Mouse (Mus musculus) CD4-positive, CD25-positive, alpha-beta regulatory T cell, adult 4 months (primary cell): ENCODE results near the gene Usp45. TPM values are rescaled to one million over a fixed set of nuclear protein-coding genes. Genes with fewer than 3 reads are reported as not detected.

ENCODE experiments used
- ATAC-seq: one replicate; pipeline ENCODE4 v1.8.0; 2017
- polyA plus RNA-seq, 2 experiments: library from polyadenylated mRNA; unstranded; fragments of 100-300 nt; shearing (Covaris generic); gene quantifications; one replicate each; pipeline ENCODE4 v1.2.1; 2017

The Usp45 gene
- polyA plus RNA-seq, 2 experiments from 2014 or later, result 15.8 to 19.4 TPM

DNA sequence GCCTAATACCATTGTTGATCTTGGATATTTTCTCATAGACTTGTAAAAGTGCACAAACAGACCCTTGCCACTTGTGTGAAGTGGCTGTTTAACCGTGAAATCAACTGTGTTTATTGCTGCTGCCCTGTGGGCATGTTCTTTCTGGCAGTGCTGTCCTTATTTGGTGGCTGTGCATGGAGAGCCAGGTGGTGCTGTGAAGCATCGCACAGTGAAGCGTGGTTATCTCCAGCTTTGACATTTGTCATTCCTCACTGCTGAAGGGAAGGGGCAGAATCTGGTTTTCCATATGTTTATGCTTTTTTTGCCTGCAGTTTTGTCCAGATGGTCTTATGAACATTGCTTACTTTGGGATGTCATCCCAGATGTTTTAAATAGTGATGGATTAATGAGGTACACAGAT lies 26.7 kb downstream of the Usp45 start:
- no peak for ATAC-seq

DNA sequence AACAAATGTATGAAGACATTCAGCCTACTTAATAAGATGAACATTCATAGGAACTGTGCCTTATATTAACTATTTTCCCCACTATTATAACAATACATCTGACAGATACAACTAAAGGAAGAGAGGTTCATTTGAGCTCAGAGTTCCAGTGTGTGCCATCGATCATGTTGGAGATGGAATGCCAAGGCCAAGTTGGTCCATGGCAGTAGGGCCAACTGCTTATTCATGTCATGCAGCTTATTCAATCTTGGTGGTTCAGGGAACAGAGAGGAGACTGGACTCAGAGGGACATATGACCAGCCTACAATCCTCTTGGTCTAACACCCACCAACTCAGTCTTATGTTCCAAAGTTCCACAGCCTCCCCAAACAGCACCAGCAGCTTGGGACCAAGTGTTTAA lies 34.1 kb downstream of the Usp45 start:
- no peak for ATAC-seq

DNA sequence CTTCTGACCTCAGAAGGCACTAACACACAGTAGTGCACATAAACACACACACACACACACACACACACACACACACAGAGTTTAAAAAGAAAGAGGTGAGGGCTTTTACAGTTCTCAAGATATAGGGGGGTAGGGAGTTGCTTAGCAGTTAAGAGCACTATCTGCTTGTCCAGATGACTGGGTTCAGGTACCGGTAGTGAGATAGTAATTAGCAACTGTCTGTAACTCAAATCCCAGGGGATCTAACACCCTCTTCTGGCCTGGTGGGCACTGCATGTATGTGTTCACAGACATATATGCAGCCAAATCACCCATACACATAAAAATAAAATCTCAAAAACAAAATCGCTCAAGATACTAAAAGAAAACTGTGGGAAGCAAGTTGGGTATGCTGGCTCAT lies 34.7 kb downstream of the Usp45 start:
- no peak for ATAC-seq

DNA sequence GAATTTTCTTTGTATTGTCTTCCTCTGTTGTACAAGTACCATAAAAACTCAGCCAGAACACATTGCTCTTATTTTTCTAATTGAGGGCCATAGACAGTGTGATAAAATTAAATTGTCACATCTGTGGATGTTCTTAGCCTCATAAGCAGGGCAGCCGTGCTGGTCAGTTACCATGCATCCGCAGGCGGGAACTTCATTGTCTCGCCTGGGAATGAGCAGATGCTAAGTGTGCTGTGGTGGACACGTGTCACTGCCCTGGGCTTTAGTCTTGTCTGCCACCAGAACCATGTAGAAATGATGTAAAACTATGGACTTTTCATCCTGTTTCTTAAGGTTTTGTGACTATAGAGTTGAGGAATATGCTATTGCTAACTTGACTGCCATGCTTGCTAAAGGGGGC lies 40.2 kb downstream of the Usp45 start:
- ATAC-seq, result no peak

DNA sequence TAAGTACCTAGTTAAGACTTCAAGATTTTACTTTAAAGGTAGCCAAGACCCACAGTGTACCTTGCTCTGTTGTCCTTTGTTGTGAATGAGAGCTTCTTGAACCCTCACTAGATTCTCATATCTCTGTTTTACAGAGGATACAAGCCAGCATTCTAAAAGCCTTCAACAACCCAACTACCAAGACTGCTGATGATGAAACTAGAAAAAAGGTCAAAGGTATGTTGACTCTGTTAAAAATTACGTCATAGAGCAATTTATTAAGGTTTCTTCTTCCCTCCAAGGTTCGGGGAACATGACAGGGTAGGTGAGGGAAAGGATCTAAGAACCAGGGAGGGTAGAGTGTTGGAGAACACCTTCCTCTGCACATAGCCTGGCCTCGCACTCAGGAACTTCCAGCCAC lies 43.7 kb downstream of the Usp45 start:
- no peak for ATAC-seq

DNA sequence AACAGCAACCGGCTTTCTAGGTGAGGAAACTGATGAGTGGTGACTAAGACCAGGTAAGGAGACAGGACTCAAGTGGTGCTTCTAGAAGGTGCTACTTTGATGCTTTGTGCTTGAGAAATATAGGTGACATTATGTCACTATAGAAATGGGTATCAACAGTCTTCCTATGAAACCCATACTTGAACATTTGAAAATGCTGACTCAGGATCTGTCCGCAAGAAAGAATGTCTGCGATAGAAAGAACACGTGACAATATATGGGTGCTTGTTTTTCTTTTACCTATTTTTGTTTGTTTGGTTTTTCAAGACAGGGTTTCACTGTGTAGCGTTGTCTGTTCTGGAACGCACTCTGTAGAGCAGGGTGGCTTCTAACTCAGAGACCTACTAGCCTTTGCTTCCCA lies 45.7 kb downstream of the Usp45 start:
- no peak for ATAC-seq

DNA sequence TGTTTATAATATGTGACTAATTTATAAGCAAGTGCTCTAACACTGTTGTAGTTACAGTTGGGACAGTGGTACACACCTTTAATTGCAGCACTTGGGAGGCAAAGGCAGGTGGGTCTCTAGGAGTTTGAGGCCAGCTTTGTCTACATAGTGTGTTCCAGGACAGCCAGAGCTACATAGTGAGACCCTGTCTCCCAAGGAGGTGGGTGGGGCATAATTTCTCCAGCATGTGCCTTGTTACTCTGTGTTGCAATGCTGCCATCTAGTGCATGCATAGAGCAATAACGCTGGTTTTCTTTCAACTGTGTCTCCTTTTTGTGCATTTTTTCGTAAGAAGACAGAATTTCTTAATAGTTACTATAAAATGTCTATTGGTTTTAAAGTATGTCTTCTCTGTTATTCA lies 47.1 kb downstream of the Usp45 start:
- peak; percentile 86 for ATAC-seq

DNA sequence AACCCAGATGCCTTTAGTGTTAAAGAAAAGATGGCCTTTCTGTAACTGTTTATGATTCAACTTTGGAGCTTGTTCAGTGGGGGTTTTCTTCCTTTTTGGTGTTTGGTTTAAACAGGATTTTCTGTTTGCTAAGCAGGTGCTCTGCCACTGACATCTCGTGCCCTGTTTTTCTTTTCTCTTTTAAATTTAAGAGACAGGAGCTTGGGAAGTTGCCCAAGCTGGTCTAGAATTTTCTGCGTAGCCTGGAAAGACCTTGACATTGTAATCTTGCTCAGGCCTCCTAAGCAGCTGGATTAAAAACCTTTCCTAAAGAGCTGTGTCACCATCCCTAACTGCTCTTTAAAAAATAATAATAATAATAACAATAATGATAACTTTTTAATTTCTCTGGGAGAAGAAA lies 59.7 kb downstream of the Usp45 start:
- no peak for ATAC-seq

DNA sequence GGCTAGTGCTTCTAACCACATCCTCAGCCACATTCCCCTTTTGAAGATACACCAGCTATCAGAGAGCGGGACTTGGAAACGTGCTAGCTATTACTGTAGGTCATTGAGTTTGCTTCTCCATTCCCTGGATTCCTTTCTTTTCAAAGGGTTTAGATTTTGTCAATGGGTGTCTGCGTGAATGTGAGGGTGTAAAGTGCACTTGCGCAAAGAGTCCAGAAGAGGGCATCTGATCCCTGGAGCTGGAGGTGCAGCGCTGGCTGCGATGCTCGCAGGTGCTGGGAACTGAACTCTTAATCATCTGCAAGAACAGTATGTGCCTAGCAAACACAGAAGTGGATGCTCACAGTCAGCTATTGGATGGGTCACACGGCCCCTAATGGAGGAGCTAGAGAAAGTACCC lies 65.9 kb downstream of the Usp45 start:
- ATAC-seq, result no peak

DNA sequence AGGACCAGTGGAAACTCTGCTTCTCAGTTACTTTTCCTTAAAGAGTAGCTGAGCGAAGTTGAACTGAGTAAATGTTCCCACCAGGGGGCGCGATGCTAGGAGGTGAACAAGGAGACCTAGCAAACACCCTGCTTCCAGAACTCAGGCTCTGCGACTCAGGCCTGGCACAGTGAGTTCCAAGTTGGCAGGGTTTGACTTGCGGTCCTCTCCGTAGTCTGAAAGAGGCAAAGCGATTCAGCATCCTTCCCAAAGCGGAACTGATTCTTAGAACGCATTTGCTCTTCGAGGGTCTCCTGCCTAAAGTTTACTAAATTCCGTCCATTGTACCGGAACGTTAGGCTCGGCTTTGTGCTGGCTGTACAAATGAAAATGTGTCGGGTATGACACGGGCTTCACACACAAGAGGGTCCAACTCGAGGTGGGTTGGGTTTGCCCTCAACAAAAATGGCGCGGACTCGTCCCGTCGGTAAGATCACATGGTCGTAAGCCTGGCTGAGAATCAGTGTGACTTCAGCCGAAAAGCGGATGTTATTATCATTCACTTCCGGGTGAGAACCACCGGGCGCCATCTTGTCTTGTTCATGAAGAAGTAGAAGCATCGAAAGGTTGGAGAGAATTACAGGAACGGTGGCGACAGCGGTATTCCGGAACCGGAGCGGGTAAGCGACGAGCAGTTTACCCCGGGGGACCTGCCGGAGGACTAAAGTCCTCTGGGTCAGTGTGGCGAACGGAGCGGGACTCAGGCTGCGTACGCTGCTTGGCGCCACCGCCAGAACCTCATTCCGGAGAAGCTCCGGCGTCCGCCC lies 80.7 kb downstream of the Usp45 start, which contains the start of gene Pnisr:
Gene Pnisr, plus strand, starts transcription at position 103 of the 806 bp plus-strand sequence.
- peak; percentile 91 for ATAC-seq

DNA sequence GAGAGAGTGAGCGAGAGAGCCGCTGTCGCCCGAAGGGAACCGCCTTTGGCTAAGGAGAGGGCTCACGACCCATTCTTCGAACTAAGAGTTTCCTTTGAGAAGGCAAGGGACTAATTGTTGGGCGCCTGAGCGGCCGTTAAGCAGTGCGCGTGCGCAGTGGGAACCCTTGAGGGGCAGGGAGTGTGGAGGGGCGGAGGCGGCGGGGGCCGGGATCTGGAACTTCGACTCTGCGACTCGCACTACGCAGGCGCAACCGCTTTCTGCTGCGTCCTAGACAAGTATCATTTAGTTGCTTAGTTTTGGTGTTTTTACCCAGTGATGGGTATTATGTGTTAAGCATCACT lies 81.3 kb downstream of the Usp45 start:
- ATAC-seq, result peak; percentile 65

DNA sequence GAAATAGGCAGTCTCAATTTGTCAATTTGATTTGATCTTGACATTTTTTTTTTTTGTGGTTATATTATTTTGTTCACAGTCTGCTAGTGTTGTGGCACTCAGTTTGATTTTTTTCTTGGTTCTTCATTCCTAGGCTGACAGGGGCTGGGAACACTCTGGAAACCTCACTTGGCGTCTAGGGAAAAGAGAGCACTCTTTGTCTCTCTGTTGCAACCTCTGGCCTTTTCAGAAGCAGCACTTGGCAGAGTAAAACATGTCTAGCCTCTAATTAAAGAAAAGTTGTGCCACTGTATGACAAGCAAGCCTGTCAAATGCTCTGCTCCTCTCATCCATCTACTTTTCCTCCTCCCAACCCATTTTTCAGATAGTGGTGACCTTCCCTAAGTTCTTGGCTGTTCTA lies 90.5 kb downstream of the Usp45 start:
- ATAC-seq, result no peak

DNA sequence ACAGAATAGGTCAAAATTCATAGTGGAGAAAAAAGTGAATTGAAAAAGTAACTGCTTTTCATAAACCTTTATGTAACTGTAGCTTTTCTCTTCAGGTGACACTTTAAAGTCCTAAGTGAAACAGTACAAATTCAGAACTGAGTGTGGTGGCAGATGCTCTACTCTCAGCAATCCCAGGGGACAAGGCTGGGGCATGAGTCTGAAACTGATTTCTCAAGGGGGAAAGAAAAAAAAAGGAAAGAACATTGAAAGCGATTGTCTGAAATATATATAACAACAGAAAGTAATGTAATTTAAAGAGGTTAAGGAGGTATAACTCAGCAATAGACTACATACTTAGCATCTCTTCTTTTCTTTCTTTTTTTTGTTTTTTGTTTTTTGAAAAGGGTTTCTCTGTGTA lies 98.3 kb downstream of the Usp45 start:
- ATAC-seq, result no peak

DNA sequence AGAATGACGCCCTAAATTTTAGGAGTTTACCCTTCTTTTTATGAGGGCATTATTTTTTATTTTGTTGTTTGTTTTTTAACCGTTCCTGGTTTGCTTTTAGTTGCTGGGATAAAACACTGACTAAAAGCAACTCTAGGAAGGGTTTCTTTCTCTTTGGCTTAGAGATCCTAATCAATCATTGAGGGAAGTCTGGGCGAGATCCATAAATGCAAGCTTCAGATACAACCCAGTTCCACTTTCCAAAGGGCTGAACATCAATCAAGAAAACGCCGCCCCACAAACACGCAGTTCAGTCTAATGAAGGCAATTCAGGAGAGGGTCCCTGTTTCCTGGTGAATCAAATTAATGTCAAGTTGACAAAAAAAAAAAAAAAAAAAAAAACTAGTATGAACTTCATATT lies 111.8 kb downstream of the Usp45 start:
- ATAC-seq, result no peak

DNA sequence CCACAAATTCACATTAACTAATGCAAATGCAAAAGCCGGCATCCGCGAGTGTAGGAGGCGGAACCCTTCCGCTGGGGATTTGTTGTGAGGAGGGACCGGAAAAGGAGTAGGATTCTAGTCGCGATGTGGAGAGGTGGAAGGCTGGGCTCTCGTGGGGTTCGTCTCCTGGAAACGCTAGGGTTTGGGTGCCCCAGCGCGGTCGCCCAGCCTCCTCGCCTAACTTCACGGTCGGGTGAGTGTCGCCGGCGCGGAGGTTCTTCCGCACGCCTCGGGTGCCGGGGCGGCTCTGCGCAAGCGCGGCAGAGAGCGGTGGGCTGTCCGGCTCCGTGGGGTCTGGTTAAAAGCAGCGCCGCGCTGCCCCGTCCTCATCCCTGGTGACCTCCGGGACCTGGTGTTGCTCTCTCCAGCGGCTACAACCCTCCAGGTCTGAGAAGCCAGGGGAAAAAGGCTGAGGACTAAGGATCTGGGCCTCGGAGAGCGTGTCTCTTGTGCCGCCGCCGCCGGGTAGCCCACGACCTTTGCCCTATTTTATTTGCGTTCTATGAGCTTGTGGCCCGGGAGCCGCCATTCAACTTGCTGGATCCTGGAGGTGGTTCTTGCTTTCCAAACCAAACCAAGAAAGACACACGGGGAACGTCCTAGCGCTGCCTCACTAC lies 112.7 kb downstream of the Usp45 start, which contains the start of gene Coq3:
Gene Coq3, plus strand, starts transcription at position 109 of the 656 bp plus-strand sequence.
- peak; percentile 85 for ATAC-seq

DNA sequence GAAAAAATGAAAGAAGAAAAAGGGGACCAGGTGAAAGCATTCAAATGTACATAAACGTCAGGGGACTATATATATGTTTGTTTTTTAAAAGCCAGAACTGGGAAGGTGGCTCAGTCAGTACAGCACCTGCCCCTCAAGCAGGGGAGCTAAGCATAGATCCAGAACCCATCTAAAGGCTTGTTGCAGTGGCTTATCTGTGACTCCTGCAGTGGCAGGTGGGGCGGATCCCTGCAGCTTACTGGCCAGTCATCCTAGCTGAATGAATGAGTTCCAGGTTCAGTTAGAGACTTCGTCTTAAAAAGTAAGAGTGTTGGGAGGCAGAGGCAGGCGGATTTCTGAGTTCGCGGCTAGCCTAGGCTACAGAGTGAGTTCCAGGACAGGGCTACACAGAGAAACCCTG lies 115.8 kb downstream of the Usp45 start:
- no peak for ATAC-seq

DNA sequence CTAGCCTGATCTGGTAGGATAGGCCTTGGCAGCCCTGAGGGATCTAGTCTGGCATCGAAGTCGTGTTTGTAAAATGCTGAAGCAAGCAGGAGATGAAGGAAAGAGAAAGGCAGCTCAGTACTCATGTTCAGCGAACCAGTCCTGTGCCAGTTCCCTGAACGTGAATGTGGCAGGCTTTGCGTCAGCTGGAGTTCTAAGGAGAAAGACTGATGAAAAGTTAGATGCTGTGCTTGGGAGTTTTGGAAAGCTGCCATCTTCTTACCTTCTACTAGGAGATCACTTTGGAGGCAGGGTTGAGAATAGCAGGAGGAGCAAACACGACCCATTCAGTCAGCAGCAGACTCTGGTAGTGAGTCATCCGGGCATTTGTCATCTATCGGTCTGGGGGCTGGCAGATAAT lies 118.9 kb downstream of the Usp45 start:
- ATAC-seq, result no peak

Other genes starting within 250 kb of the Usp45 start
- under 1 TPM in 1 of 2 experiments, not detected in 1; 0.26 TPM for gene Prdm13, start 81.2 kb upstream of the Usp45 start, polyA plus RNA-seq
- 10 to 100 TPM; 40.5 to 51.1 TPM for gene Ccnc, start 39.5 kb upstream of the Usp45 start, polyA plus RNA-seq
- gene Tstd3, start 56 bp downstream of the Usp45 start, polyA plus RNA-seq, result 10 to 100 TPM; 21.9 to 27.0 TPM
- 100 to 1,000 TPM; 219 to 256 TPM for gene Pnisr, start 80.4 kb downstream of the Usp45 start, polyA plus RNA-seq
- 10 to 100 TPM; 10.3 to 13.4 TPM for gene Coq3, start 112.5 kb downstream of the Usp45 start, polyA plus RNA-seq
- gene Faxc, start 164.2 kb downstream of the Usp45 start, polyA plus RNA-seq, result not detected